14 mouse cellular contexts compared by ENCODE assay signal in genomic region chr3:86541863-86542397, GRCm38 (mm10). TPM values are rescaled to one million over a fixed set of nuclear protein-coding genes. Genes with fewer than 3 reads are reported as not detected.
A peak's percentile ranks its signal among the peaks of the same experiment; 100 is the strongest.
DNase-seq lines count a peak whose midpoint lies in the region; ATAC-seq and TF ChIP-seq lines count a peak whose summit lies in the region.
"Had no signal": no experiment of that assay in that cellular context is flagged by ENCODE, and none has a peak within 500 bp of the region (broad histone marks: within the 10 kb centered on the region; RNA-seq: fewer than 3 reads in every experiment).

No protein-coding gene starts in this region.

- no peaks in the 10 kb centered on the region for H3K36me3 ChIP-seq in hindbrain, embryonic 10.5 days
- peaks cover 5% of the 10 kb centered on the region; the same call in 1 of the 2 replicates for H3K36me3 ChIP-seq in intestine, postnatal 0 days (ENCODE audit: control insufficient read depth, insufficient read depth)
- H3K36me3 ChIP-seq in midbrain, embryonic 14.5 days (ENCODE audit: control insufficient read depth, insufficient read depth, low read length), result no peaks in the 10 kb centered on the region
- H3K36me3 ChIP-seq: liver, embryonic 13.5 days had no signal

- peak overlapping the region; percentile 35; the same call in 1 of the 2 replicates for H3K27ac ChIP-seq in hindbrain, embryonic 10.5 days
- no peak overlapping the region for H3K27ac ChIP-seq in intestine, postnatal 0 days (ENCODE audit: low read depth, low read length)
- H3K27ac ChIP-seq in midbrain, embryonic 14.5 days (replicated peaks; ENCODE audit: low read depth, low read length), result peak overlapping the region; percentile 65
- H3K27ac ChIP-seq: liver, embryonic 13.5 days had no signal

- peak overlapping the region; percentile 29; the same call in 1 of the 2 replicates for H3K4me3 ChIP-seq in hindbrain, embryonic 10.5 days
- H3K4me3 ChIP-seq in intestine, postnatal 0 days (ENCODE audit: low read depth, low read length), result peak overlapping the region; percentile 29; the same call in 1 of the 2 replicates
- peak overlapping the region; percentile 32 for H3K4me3 ChIP-seq in midbrain, embryonic 14.5 days (replicated peaks; ENCODE audit: low read depth, low read length)
- H3K4me3 ChIP-seq: liver, embryonic 13.5 days had no signal

- intact Hi-C loops in heart, postnatal 10 days (cut with DNase I), result no loop called here

- peak overlapping the region; percentile 51 for H3K4me2 ChIP-seq in intestine, postnatal 0 days (replicated peaks; ENCODE audit: low read depth)
- peak overlapping the region; percentile 54 for H3K4me2 ChIP-seq in midbrain, embryonic 14.5 days (ENCODE audit: low read length)
- H3K4me2 ChIP-seq: liver, embryonic 13.5 days had no signal

- WGBS in hindbrain, embryonic 10.5 days, result 88% methylated on average over 1 of the region's 1 CpGs
- WGBS in intestine, postnatal 0 days, result 21% methylated on average over 1 of the region's 1 CpGs
- 33% methylated on average over 1 of the region's 1 CpGs for WGBS in midbrain, embryonic 14.5 days

- H3K9me3 ChIP-seq in hindbrain, embryonic 10.5 days, result no peaks in the 10 kb centered on the region
- no peaks in the 10 kb centered on the region for H3K9me3 ChIP-seq in intestine, postnatal 0 days (ENCODE audit: control insufficient read depth)
- no peaks in the 10 kb centered on the region for H3K9me3 ChIP-seq in midbrain, embryonic 14.5 days (ENCODE audit: control insufficient read depth, low read length)
- H3K9me3 ChIP-seq: liver, embryonic 13.5 days had no signal

- H3K4me1 ChIP-seq in hindbrain, embryonic 10.5 days (replicated peaks), result peaks cover 30% of the 10 kb centered on the region
- 0 out of 2 replicates have a peak, but pooled peaks cover 5% of the 10 kb centered on the region for H3K4me1 ChIP-seq in intestine, postnatal 0 days (replicated peaks; ENCODE audit: control insufficient read depth, insufficient read depth, low read length)
- H3K4me1 ChIP-seq in midbrain, embryonic 14.5 days (ENCODE audit: control insufficient read depth, insufficient read depth, low read length), result peaks cover 27% of the 10 kb centered on the region

- no peak overlapping the region for H3K9ac ChIP-seq in intestine, postnatal 0 days (ENCODE audit: low read depth, low read length)
- H3K9ac ChIP-seq in midbrain, embryonic 14.5 days (replicated peaks; ENCODE audit: low read length), result no peak overlapping the region; the same call in 1 of the 2 replicates
- H3K9ac ChIP-seq: liver, embryonic 13.5 days had no signal

- H3K27me3 ChIP-seq in hindbrain, embryonic 10.5 days (ENCODE audit: insufficient read depth, poor library complexity, severe bottlenecking), result peaks cover 38% of the 10 kb centered on the region
- no peaks in the 10 kb centered on the region for H3K27me3 ChIP-seq in intestine, postnatal 0 days (replicated peaks; ENCODE audit: control insufficient read depth, insufficient read depth, low read length)
- no peaks in the 10 kb centered on the region for H3K27me3 ChIP-seq in midbrain, embryonic 14.5 days (ENCODE audit: control insufficient read depth, insufficient read depth, low read length)

- TF ChIP-seq CTCF in intestine, postnatal 0 days (IDR thresholded peaks at IDR 0.05; ENCODE audit: low read depth), result no peak

- peak; percentile 53 for DNase-seq in MN1 (ENCODE audit: low spot score)
- DNase-seq in hindbrain, embryonic 10.5 days (ENCODE audit: low spot score), result no peak
- DNase-seq in midbrain, embryonic 14.5 days, result peak; percentile 65
- DNase-seq in layer of hippocampus, postnatal 36 days, result no peak
- DNase-seq in heart, postnatal 10 days, result no peak
- DNase-seq in adipocyte (ENCODE audit: low spot score), result no peak
- DNase-seq: adrenal gland, postnatal 14 days; heart, postnatal 36 days; liver, embryonic 13.5 days; lung, postnatal 14 days had no signal

- ATAC-seq in intestine, postnatal 0 days, result no peak
- ATAC-seq in midbrain, embryonic 14.5 days (ENCODE audit: low FRiP score, low TSS enrichment), result no peak
- no peak for ATAC-seq in frontal cortex, adult (ENCODE audit: low TSS enrichment)

RNA-seq across cellular contexts. Expression of gene Mab21l2, which starts 6.5 kb away (rescaled TPM):
- 37.6 and 121 TPM in 2 replicates for polyA plus RNA-seq in hindbrain, embryonic 10.5 days (2016; fragmentation: Nextera tagmentation; extraction: Ambion mirVana)
- polyA plus RNA-seq in intestine, postnatal 0 days (2015; fragmentation: Nextera tagmentation; extraction: Ambion mirVana), result 37.2 and 38.9 TPM in 2 replicates
- 88.5 and 106 TPM in 2 replicates for polyA plus RNA-seq in midbrain, embryonic 14.5 days (2014; fragmentation: Nextera tagmentation; extraction: Ambion mirVana)
- not detected for total RNA-seq in layer of hippocampus, postnatal 36 days (2021)
- total RNA-seq in heart, postnatal 10 days (2021), result under 1 TPM; 0.10 to 0.31 TPM
- total RNA-seq: common myeloid progenitor, adult 5-6 weeks had no signal
- polyA plus RNA-seq: spleen, adult 2 months had no signal

Comparison
In these comparisons a context has a peak if more than half of its experiments do, and no peak if none do; other contexts are left out.
1. DNase-seq: peak in MN1 (single experiment) and midbrain, embryonic 14.5 days (single experiment); none in hindbrain, embryonic 10.5 days (single experiment), layer of hippocampus, postnatal 36 days (0 of 2), heart, postnatal 10 days (0 of 2) and adipocyte (single experiment).
2. Peak in every context shown above with its lines, with median percentiles within 50 percentile points of each other: H3K4me3 ChIP-seq.